Mouse (Mus musculus): ENCODE data around the gene Cdkn1a. TPM values are rescaled to one million over a fixed set of nuclear protein-coding genes. Genes with fewer than 3 reads are reported as not detected.
A peak's percentile ranks its signal among the peaks of the same experiment; 100 is the strongest.

Gene Cdkn1a
- polyA plus RNA-seq, 1 experiment, result 197 TPM

DNA sequence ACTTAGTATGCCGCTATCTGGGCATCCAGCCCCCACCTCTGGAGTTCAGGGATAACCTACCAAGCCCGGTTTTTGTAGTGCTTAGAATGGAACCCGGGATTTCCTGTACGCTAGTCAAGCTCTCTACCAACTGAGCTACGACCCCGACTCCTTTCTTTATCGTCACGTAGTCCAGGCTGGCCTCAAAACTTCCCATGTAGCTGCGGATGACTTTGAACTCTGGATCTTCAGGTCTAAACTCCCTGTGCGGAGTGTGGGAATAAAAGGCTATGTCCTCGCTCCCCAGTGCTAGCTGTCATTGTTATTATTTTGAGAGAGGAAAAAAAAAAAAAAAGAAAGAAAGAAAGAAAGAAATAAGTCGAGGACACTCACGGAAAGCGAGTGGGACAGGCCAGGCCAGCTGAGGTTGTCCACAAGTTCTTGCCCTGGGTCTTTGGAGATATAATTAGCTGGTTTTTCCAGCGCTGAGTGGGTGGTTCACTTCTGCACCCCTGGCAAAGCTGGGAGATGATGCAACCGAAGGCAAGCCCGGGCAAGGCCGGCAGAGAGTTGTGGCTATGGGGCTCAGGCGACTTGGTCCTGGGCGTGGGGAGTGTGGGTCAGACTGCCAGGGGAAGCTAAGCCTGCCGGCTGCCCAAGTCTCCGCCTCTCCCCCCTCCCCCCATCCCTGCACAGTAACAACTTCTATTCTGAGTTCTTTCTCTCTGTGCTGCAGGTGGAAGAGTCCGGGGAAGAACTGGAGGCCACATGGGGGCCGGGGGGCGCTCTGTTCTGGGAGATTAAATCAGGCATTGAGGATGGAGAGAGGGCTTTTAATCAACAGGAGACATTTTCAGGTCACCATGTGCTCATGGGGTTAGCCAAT, 12.0 kb upstream of the Cdkn1a start:
- 37% methylated on average over 25 of the region's 25 CpGs for WGBS
- DNase-seq (ENCODE audit: low read depth, low spot score), result no peak

DNA sequence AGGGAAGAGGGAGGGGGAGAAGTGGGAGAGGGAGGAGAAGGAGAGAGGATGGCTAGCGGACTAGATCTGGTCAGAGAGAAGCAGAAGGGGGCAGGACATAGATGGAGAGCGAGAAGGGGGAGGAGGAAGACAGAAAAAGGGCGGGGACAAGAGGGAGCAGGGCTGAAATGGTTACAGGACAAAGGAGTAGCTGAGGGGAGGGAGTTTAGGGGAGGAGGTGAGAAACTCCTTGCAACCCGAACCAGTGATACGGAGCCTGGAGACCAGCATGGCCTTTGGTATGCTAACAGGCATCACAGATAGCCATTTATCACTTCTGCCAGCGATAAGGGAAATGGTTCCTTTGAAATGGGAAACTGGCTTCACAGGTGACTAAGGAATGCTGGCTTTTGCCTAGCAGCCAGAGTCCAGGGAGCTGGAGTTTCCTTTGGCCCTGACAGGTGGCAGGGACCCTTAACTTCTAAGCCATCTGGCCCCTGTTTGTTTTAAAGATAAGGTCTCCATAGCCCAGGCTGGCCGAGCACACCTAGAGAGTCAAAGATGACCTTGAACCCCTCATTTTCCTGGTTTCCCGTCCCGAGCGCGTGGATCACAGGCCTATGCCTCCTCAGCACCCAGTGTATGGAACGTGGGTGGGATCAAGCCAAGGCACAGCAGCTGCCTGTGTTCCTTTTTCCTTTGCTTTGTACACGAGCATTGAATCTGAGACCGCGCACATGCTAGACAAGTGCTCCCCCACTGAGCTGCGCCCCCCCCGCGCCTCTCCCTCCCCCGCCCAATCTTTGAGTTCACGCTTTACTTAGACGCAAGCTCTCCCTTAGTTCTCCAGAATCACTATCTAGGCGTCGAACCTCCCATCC, 9.8 kb upstream of the Cdkn1a start:
- DNase-seq (ENCODE audit: low read depth, low spot score), result no peak
- 45% methylated on average over 23 of the region's 23 CpGs for WGBS

DNA sequence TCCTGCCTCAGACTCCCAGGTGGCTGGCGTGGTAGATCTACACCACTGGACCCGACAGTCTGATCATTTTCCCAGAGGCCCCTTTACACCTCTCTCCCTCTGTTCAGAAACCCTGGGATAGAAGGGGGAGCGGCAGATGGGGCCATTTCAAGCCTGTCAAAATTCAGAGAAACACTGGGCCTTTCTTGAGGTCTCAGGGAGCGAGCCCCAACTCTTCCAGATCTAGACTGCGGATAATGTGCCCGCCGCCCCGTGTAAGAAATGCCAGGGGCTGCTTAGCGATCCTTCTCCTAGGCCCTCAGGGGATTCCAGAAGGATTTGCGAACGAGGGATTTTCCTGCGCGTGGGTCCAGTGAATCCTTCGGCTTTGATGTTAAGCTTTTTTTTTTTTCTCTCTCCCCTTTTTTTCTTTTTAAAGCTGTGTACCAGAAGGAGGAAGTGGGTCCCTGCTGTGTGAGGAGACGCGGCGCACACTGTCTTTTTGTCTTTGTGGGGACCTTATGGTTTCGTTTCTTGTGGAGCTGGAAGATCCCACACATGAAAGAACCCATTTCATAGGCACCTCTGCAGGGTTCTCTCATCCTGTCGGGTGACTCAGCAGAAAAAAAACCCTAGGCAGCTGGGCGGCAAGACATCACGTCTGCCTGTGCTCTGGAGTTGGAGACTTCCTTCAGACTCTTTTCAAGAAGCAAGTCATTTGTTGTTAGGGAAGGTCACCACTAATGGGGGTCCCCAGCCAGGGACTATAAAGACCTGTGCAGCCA, 9.0 kb upstream of the Cdkn1a start:
- no peak for DNase-seq (ENCODE audit: low read depth, low spot score)
- 60% methylated on average over 21 of the region's 21 CpGs for WGBS

DNA sequence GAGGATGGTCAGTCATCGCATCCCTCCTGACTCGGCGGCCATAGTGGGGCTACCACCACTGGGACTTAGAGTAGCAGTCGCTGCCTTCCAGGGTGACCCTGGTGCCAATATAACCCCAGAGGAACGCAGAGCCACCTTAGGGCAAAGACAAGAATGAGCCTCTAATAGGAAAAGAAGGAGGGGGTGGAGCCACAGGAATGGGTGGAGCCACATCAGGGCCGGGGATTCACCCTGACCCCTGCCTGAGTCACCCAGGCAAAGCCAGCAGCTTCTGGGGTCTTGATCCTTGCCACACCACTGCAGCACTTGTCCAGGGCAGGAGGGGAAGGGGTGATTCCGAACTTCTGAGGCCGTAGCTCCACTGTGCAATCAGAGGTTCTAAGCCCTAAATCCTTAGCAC, 7.2 kb upstream of the Cdkn1a start:
- 97% methylated on average over 8 of the region's 8 CpGs for WGBS

DNA sequence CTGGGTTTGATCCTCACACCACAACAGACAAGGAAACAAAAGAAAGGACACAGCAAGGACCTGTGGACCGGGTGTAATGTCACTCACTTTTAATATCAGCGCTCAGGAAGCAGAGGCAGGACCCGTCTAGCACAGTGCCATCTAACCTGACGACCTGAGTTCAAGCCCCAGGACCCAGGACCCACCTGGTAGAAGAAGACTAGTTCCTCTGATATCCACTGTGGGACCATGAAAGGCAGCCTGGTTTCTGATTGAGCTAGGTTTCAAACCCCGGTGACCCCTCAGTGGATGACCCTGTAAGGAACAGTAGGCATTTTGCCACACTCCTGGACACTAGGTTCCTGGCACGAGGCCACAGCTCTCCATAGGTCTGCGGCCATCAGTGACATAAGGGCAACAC, 6.1 kb upstream of the Cdkn1a start:
- DNase-seq (ENCODE audit: low read depth, low spot score), result no peak
- WGBS, result 65% methylated on average over 7 of the region's 7 CpGs

More for the DNA sequence above, 7.2 kb upstream of the Cdkn1a start:
- no peak for DNase-seq (ENCODE audit: low read depth, low spot score)

DNA sequence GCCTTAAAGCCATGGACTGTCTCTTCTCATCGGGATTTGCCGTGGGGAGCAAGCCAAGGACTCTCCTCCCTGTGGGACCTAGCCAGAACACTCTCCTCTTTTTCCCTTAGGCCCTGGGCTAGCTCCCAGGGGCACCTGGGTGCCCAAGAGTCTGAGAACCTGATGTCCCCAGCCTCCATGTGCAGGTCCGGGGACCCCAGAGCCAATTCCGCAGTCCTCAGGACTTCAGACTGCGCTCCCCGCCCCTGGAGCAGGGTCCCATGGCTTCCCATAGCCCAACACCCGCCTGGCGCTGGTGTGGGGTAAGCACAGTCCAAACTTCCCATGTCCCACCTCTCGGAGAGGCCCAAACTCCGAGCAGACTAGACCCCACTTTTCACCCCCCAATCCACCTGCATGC, 5.5 kb upstream of the Cdkn1a start:
- 77% methylated on average over 10 of the region's 10 CpGs for WGBS

DNA sequence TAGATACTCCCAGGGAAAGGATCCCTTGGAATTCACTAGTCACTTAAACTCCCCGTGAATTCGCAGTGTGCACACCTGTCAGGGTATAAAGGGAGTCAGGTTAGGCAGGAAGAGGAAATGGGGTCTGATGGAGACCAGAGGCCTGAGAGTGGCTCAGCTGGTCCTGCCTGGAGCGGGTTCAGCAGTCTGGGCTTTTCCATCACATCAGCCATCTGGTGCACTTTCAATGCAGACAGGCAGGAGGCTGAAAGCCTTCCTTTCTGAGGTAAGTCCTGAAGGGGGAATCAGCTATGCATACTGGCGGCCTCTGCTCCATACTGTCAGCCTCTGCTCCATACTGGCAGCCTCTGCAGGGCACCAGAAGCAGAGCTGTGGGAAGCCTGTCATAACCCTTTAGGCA, 3.9 kb upstream of the Cdkn1a start:
- no peak for DNase-seq (ENCODE audit: low read depth, low spot score)
- 81% methylated on average over 4 of the region's 4 CpGs for WGBS

More for the DNA sequence above, 5.5 kb upstream of the Cdkn1a start:
- no peak for DNase-seq (ENCODE audit: low read depth, low spot score)

DNA sequence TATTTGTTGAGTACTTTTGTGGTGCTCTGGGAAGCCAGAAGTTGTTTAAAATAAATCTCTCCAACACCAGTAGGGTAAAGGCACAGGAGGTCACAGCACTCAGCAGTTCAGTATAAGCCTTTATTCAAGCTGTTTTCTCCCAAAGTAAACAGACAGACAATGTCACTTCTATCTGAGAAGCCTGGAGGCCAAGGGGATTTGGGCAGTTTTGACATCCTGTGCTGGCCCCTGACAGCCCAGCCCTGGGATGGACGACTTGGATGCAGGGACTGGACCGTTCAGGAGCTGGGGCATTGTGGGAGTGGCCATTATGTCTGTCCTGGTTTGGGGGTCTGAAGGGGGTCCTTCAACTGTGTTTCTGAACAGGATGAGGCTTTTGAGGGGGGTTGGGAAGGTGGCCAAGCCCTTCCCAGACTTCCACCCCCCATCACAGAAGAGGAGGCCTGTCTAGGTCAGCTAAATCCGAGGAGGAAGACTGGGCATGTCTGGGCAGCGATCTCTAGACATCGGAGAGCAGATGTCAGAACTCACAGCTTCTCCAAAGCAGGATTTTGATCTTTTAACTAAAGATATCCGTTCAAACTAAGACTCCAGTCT, 670 bp downstream of the Cdkn1a start:
- DNase-seq (ENCODE audit: low read depth, low spot score), result no peak
- WGBS, result 53% methylated on average over 6 of the region's 6 CpGs

DNA sequence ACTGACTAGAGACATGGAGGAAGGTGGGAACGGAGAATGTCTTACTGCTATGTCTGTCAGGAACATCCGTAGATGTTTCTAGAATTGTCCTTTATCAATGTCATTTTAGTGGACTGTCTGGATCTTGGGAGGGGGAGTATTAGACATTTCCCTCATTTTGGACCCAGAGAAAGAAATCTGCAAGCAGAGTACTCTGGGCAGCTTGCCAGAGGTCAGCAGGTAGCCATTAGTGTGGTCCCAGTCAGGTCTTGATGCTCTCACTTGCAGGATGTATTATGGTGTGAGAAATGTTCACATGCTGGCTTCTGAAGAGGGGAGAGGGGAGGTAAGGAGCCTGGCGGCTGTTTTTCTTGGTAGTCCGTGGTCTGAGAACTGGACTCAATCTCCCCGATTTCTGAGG, 1.7 kb downstream of the Cdkn1a start:
- WGBS, result 70% methylated on average over 5 of the region's 5 CpGs
- no peak for DNase-seq (ENCODE audit: low read depth, low spot score)

DNA sequence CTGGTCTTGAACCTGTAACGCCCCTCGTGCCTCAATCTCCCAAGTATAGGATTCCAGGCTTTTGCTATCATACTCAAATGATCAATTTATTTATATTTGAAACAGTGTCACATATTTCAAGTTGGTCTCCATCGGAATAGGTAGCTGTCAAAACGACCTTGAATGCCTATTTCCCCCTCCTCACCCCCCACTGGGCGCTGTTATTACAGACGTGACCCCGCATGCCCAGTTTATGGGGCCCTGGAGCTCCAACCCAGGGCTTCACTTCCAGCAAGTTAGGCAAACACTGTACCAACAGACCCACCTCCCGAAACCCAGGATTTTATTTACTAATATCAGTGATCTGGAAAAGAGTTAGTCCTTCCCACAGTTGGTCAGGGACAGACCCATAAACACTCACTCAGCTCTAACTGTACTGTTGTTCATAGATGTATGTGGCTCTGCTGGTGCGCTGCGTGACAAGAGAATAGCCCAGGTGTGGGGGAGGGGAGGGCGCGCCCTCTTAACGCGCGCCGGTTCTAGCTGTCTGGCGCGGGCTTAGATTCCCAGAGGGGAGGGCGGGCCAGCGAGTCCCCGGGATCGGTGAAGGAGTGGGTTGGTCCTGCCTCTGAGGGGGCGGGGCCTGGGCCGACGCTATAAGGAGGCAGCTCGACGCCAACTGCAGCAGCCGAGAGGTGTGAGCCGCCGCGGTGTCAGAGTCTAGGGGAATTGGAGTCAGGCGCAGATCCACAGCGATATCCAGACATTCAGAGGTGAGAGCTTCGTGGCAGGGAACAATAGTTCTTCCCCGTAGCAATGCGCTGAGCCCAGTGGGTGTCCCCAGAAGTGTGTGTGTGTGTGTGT, 2.6 kb downstream of the Cdkn1a start:
- WGBS, result 7% methylated on average over 36 of the region's 36 CpGs
- peak; percentile 82 for DNase-seq (ENCODE audit: low read depth, low spot score)

DNA sequence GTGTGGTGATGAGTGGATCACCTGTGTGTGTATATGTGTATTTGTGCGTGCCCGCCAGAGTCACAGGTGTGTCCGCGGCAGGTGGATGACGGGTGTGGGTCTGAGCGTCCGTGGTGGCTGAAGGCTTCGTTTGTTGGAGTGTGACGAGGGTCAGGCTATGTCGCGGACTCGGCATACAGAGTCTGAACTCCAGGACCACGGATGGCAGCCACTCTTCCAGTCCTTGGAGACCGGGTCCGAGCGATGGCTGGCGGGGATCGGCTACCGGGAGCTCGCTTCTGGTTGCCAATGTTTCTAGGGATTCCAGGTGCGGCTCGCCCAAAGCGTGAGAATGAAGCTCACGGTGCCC, 3.2 kb downstream of the Cdkn1a start:
- WGBS, result under 1% methylated on average over 24 of the region's 24 CpGs
- no peak for DNase-seq (ENCODE audit: low read depth, low spot score)

DNA sequence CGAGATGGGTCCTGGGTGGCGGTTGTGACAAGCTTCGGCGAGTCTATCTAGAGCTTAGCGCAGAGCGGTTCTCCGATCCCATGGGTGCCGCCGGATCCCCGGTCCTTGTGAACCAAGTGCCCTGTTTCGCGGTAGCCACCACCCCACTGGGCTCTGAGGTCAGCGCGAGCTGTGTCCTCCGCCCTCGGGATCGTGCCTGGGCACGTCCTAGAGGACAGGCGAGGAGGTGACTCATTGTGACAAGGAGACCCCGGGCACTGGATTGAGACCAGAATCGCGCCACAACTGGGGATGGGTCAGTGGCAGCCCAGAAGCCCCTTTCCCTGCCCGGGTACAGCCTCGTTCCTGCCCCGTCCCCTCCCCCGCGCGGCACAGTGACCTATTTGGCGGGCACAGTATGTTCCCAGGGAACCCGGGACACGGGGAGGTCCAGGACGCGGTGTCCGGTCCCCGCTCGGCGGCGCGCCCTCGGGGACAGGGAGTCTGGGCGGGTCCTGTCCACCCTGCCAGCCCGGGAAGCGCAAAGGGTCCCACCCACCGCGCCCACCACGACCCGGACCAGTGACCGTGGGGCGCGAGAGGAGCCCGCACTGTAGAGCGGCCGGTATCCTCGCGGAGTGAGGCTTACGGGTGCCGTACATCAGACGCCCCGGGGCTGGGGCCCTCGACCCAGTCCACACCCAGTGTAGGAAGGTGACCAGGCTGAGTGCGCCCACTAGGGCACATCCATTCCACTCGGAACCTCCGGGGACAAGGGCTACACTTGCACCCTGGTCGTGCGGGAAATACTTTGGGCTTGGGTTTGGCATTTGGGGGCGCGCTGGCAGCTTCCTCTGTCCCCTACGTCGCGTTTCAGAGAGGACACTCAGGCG, 3.8 kb downstream of the Cdkn1a start:
- DNase-seq (ENCODE audit: low read depth, low spot score), result no peak
- WGBS, result under 1% methylated on average over 71 of the region's 71 CpGs

DNA sequence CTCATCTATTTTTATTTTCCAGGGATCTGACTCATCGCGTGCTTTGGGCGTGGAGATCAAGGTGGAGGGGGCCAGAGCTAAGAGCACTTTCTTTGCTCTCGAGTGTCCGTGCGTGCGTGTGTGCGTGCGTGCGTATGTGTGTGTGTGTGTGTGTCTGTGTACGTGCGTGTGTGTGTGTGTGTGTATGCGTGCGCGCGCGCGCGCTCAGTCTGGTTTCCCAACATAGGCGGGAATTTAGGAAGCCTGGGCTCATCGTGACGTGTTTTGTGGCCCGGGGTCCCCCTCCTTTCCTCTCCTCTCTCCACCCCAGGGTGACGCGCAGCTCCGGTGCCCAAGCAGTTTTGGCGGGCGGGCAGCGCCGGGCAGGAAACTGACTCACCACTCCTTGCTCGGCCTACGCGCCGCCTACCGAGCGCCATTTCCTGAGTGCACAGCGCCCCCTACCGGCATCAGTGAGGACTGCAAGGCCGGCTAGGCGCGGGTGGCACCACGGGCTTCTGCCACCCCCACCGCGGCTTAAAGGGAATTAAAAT, 4.5 kb downstream of the Cdkn1a start:
- WGBS, result under 1% methylated on average over 44 of the region's 44 CpGs

DNA sequence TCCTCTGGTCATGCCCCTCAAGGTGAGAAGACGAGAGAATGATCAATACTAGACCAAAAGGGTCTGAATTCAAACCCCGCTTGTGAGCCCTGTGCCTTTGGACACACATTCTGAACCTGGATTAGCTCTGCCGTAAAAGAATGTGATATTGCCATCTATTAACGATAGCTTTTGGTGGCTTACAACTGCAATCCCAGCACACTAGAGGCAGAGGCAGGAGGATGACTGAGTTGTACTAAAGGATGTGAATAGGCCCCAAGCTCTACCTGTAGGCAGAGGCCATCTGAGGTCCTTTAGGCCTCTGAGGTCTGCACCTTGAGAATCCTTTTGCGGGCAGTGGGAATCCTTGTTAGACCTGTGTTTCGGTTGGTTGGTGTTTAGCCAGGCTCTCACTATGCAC, 5.5 kb downstream of the Cdkn1a start:
- WGBS, result 61% methylated on average over 6 of the region's 6 CpGs
- DNase-seq (ENCODE audit: low read depth, low spot score), result no peak

More for the DNA sequence above, 4.5 kb downstream of the Cdkn1a start:
- DNase-seq (ENCODE audit: low read depth, low spot score), result peak; percentile 63

DNA sequence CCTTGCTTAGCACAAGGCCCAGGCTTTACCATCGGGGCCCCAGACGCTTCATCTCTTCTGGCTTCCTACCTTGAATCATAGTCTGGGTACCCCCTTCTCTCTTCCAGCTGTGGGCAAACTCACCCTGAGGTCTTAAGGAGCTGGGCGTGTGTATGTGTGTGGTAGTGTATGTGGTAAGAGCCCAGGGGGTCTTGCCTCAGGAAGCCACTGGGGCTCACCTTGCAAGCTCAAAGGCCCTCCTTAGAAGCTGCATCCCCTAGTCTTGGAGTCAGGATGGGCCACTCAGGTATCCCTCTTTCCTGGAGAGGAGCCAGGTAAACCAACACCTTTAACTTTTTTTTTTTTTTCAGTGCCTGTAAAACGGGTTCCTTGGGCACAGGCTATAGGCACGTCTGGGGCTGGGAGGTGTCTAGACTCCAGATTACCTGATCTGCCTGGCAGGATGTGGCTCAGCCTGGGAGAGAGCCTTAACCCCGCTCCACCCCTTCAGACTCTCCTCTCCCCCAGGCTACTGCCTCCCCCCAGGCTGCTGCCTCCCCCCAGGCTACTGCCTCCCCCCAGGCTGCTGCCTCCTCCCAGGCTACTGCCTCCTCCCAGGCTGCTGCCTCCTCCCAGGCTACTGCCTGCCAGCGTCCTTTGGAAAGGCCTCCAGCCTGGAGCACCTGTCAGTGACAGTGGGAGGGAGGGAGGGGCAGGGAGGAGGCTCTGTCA, 6.2 kb downstream of the Cdkn1a start:
- DNase-seq (ENCODE audit: low read depth, low spot score), result peak; percentile 54
- 29% methylated on average over 7 of the region's 7 CpGs for WGBS

DNA sequence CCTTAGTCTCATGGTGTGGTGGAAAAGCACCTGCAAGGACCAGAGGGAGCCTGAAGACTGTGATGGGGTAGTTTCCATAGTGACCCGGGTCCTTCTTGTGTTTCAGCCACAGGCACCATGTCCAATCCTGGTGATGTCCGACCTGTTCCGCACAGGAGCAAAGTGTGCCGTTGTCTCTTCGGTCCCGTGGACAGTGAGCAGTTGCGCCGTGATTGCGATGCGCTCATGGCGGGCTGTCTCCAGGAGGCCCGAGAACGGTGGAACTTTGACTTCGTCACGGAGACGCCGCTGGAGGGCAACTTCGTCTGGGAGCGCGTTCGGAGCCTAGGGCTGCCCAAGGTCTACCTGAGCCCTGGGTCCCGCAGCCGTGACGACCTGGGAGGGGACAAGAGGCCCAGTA, 7.5 kb downstream of the Cdkn1a start:
- WGBS, result 97% methylated on average over 24 of the region's 24 CpGs
- DNase-seq (ENCODE audit: low read depth, low spot score), result no peak

DNA sequence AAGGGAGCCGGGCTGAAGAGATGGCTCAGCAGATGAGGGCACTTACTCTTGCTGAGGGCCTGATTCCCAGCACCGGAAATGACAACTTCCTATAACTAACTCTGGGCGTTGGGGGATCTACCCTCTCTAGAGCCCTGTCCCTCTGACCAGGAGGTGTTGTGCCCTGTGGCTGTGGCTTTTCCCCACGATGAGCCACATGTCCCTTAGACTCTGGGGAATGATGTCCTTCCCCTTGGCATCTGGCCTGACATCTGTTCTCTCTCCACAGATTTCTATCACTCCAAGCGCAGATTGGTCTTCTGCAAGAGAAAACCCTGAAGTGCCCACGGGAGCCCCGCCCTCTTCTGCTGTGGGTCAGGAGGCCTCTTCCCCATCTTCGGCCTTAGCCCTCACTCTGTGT, 8.3 kb downstream of the Cdkn1a start:
- 79% methylated on average over 8 of the region's 8 CpGs for WGBS
- no peak for DNase-seq (ENCODE audit: low read depth, low spot score)

Measured in large intestine, adult 2 months (tissue).